Mouse (Mus musculus) MEL (cell line): ENCODE results near the gene Trpv4. TPM values are rescaled to one million over a fixed set of nuclear protein-coding genes. Genes with fewer than 3 reads are reported as not detected.
A peak's percentile ranks its signal among the peaks of the same experiment; 100 is the strongest.

Source experiments
- DNase-seq: peaks from one replicate; pipeline ENCODE4 v3.0.0; 2011; ENCODE audit warnings: low read depth, low spot score
- H3K27ac ChIP-seq: 2 replicates; pipeline ENCODE4 v1.5.1; 2012; ENCODE audit warnings: low read depth, mild to moderate bottlenecking, control low read depth, low read length, moderate library complexity; ENCODE audit not compliant: control insufficient read depth
- H3K27me3 ChIP-seq, 2 experiments: fragments of 150-350 bp in 1 of 2; sonication (generic) in 1 of 2; 2 replicates each; pipeline ENCODE4 v1.6.1; 2012; ENCODE audit warnings: low read length in 2 of 2, mild to moderate bottlenecking in 2 of 2, improper control_type of control experiment in 1 of 2, moderate library complexity in 1 of 2; ENCODE audit not compliant: insufficient read depth in 2 of 2, control insufficient read depth in 1 of 2
- H3K36me3 ChIP-seq, 2 experiments: 2 replicates each; pipeline ENCODE4 v1.6.1; 2012 to 2014; ENCODE audit warnings: low read length in 2 of 2, improper control_type of control experiment in 1 of 2, inconsistent platforms in 1 of 2, mild to moderate bottlenecking in 1 of 2; ENCODE audit not compliant: insufficient read depth in 2 of 2, control insufficient read depth in 1 of 2
- H3K4me1 ChIP-seq, 2 experiments: fragments of 150-350 bp in 1 of 2; sonication (generic) in 1 of 2; 2 replicates each; pipeline ENCODE4 v1.6.1; 2012; ENCODE audit warnings: low read length in 2 of 2, improper control_type of control experiment in 1 of 2, mild to moderate bottlenecking in 1 of 2; ENCODE audit not compliant: insufficient read depth in 2 of 2, control insufficient read depth in 1 of 2
- H3K4me3 ChIP-seq, 2 experiments: fragments of 150-350 bp in 1 of 2; sonication (generic) in 1 of 2; 2 replicates each; pipeline ENCODE4 v1.5.1; 2012; ENCODE audit warnings: low read depth in 2 of 2, low read length in 2 of 2, mild to moderate bottlenecking in 2 of 2, moderate library complexity in 2 of 2, control low read depth in 1 of 2, improper control_type of control experiment in 1 of 2; ENCODE audit not compliant: control insufficient read depth in 1 of 2, insufficient read depth in 1 of 2
- H3K79me2 ChIP-seq: 2 replicates; pipeline ENCODE4 v1.6.1; 2012; ENCODE audit warnings: mild to moderate bottlenecking, low read length, moderate library complexity; ENCODE audit not compliant: control insufficient read depth, poor library complexity, insufficient read depth
- H3K9ac ChIP-seq: 2 replicates; pipeline ENCODE4 v1.6.1; 2012; ENCODE audit warnings: low read depth, mild to moderate bottlenecking, control low read depth, low read length, moderate library complexity; ENCODE audit not compliant: control insufficient read depth, poor library complexity, severe bottlenecking
- H3K9me3 ChIP-seq: fragments of 150-350 bp; sonication (generic); replicated peaks from 2 replicates; pipeline ENCODE4 v1.6.1; 2012; ENCODE audit warnings: mild to moderate bottlenecking, low read length, improper control_type of control experiment, moderate library complexity; ENCODE audit not compliant: insufficient read depth
- BHLHE40 ChIP-seq: IDR thresholded peaks from 2 replicates; pipeline ENCODE4 v1.6.1; 2012; ENCODE audit warnings: low read depth, mild to moderate bottlenecking, inconsistent platforms, low read length, improper control_type of control experiment, borderline replicate concordance
- CHD1 ChIP-seq: IDR thresholded peaks from 2 replicates; pipeline ENCODE4 v1.6.1; 2012; ENCODE audit warnings: low read depth, mild to moderate bottlenecking, inconsistent platforms, low read length, improper control_type of control experiment
- ELF1 ChIP-seq: IDR thresholded peaks from 2 replicates; pipeline ENCODE4 v1.6.1; 2014; ENCODE audit warnings: low read depth, mild to moderate bottlenecking, inconsistent platforms, low read length, improper control_type of control experiment, moderate library complexity
- EP300 ChIP-seq, 2 experiments: IDR thresholded peaks; 2 replicates each; pipeline ENCODE4 v1.6.1; 2011; ENCODE audit warnings: improper control_type of control experiment in 2 of 2, low read length in 2 of 2, low read depth in 1 of 2, mild to moderate bottlenecking in 1 of 2
- ETS1 ChIP-seq: IDR thresholded peaks from 2 replicates; pipeline ENCODE4 v1.6.1; 2012; ENCODE audit warnings: low read depth, mild to moderate bottlenecking, inconsistent platforms, low read length, improper control_type of control experiment, moderate library complexity
- KAT2A ChIP-seq: conservative IDR thresholded peaks from 2 replicates; pipeline ENCODE4 v1.6.1; 2012; ENCODE audit warnings: low read depth, low read length, improper control_type of control experiment, inconsistent platforms
- MAX ChIP-seq: IDR thresholded peaks from 2 replicates; pipeline ENCODE4 v1.6.1; 2011; ENCODE audit warnings: low read length, improper control_type of control experiment
- MXI1 ChIP-seq: IDR thresholded peaks from 2 replicates; pipeline ENCODE4 v1.6.1; 2011; ENCODE audit warnings: mild to moderate bottlenecking, low read depth, low read length, improper control_type of control experiment
- MYB ChIP-seq: IDR thresholded peaks from 2 replicates; pipeline ENCODE4 v1.6.1; 2011; ENCODE audit warnings: mild to moderate bottlenecking, low read depth, low read length, improper control_type of control experiment
- POLR2AphosphoS5 ChIP-seq: IDR thresholded peaks from 2 replicates; pipeline ENCODE4 v1.6.1; 2012; ENCODE audit warnings: low read depth, borderline replicate concordance, mild to moderate bottlenecking, inconsistent platforms, low read length, moderate library complexity, mixed read lengths
- RAD21 ChIP-seq: IDR thresholded peaks from 2 replicates; pipeline ENCODE4 v1.6.1; 2011; ENCODE audit warnings: mild to moderate bottlenecking, low read depth, low read length, improper control_type of control experiment
- RCOR1 ChIP-seq: IDR thresholded peaks from 2 replicates; pipeline ENCODE4 v1.6.1; 2012; ENCODE audit warnings: low read depth, mild to moderate bottlenecking, inconsistent platforms, low read length, improper control_type of control experiment
- SMC3 ChIP-seq: IDR thresholded peaks from 2 replicates; pipeline ENCODE4 v1.6.1; 2011; ENCODE audit warnings: low read depth, low read length, improper control_type of control experiment
- TAL1 ChIP-seq: IDR thresholded peaks from 2 replicates; pipeline ENCODE4 v1.6.1; 2012; ENCODE audit warnings: mild to moderate bottlenecking, inconsistent platforms, low read length, moderate library complexity, mixed read lengths
- TBP ChIP-seq: IDR thresholded peaks from 2 replicates; pipeline ENCODE4 v1.8.0; 2011; ENCODE audit warnings: low read depth, low read length, improper control_type of control experiment
- ZNF384 ChIP-seq: IDR thresholded peaks from 2 replicates; pipeline ENCODE4 v1.6.1; 2012; ENCODE audit warnings: low read depth, mild to moderate bottlenecking, inconsistent platforms, low read length, improper control_type of control experiment
- polyA plus RNA-seq, 2 experiments: library from polyadenylated mRNA; stranded (reverse) in 1 of 2; unstranded in 1 of 2; fragments of >175 nt in 1 of 2; fragments of >200 nt in 1 of 2; gene quantifications; 2 replicates each; pipeline versions ENCODE4 v1.2.1 to v1.2.4; 2012; ENCODE audit warnings: low replicate concordance in 2 of 2, low read depth in 1 of 2; ENCODE audit not compliant: insufficient read length in 2 of 2, insufficient read depth in 1 of 2, missing spikeins in 1 of 2
- total RNA-seq: library from RNA; depleted of rRNA; stranded (reverse); fragments of 300-350 nt; gene quantifications from 2 replicates; pipeline ENCODE4 v1.2.3, GENCODE M21; 2012

Gene Trpv4
- total and polyA plus RNA-seq, 3 experiments, result 0.29 TPM; not detected in 2

GRCm38 (mm10) chr5:114690633-114691567, 32.7 kb upstream of the Trpv4 start, which contains the start of gene Gltp (continued):
- no peak for TF ChIP-seq CHD1
- no peak for TF ChIP-seq ETS1
- no peak for TF ChIP-seq TAL1
- TF ChIP-seq TBP, result no peak
- TF ChIP-seq ELF1, result peak; percentile 79

DNA sequence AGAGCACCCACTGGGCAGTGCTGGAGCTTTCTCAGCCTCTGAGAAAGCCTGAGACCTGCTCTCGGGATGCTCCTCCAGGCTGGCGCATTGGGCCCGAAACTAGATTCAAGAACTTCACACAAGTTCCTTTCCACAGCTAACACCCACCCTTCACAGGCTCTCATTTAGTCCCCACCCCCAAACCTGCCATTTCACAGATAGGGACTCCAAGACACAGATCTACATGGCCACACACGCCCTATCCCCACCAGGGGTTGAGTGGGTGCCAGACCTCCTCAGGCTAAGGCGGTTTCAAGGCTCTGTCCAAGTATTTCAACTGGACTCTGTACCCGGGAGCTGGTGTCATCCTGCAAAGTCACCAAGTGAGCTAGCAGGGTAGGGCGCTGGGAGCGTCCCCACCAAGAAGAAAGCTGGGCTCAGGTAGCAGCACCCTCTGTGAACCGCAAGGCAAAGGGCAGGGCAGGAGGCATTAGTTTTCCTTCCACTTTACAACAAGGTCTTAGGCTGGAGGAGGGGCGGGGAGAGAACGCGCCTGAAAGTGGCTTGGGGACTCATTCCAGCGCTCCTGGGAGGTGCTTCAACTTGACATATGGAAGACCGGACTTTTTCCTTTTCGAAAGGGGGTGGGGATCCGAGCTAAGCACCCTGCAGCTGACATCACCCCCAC, 31.6 kb upstream of the Trpv4 start:
- Histone ChIP-seq H3K4me3 (peak overlapping the region; percentile 93 to 94), H3K79me2 (peaks cover 6% of the 10 kb centered on the region), H3K27ac (0 out of 2 replicates have a peak overlapping the region, but pooled peaks have one; percentile 31), H3K9me3 (no peaks in the 10 kb centered on the region), H3K4me1 (peaks cover 0 to 18% of the 10 kb centered on the region in 2 experiments; a peak in 2 of 4 replicates), H3K9ac (peak overlapping the region; percentile 92), H3K36me3 (peaks cover 0 to 6% of the 10 kb centered on the region in 2 experiments; a peak in 1 of 4 replicates), H3K27me3 (peaks cover 0 to 2% of the 10 kb centered on the region in 2 experiments; a peak in 1 of 4 replicates)
- DNase-seq, result peak; percentile 70
- TF ChIP-seq POLR2AphosphoS5 (no peak), RAD21 (no peak), MXI1 (0 out of 2 replicates have a peak, but pooled peaks have one; percentile 7)

- H3K4me3 ChIP-seq, result no peak overlapping the region
- TF ChIP-seq MYB, result no peak
- no peak for TF ChIP-seq MAX
- TF ChIP-seq KAT2A, result no peak
- no peak for TF ChIP-seq SMC3
- TF ChIP-seq ZNF384, result no peak
- TF ChIP-seq EP300 (IDR thresholded peaks at IDR 0.05; ENCODE audit: low read depth in 1 of 2, low read length in 2 of 2), result no peak
- TF ChIP-seq BHLHE40, result no peak
- no peak for TF ChIP-seq CHD1
- no peak for TF ChIP-seq RCOR1
- TF ChIP-seq, all 39 proteins: peak for 0
- Histone ChIP-seq H3K27ac (no peak overlapping the region), H3K4me1 (peaks cover 0 to 18% of the 10 kb centered on the region in 2 experiments; a peak in 2 of 4 replicates), H3K9me3 (no peaks in the 10 kb centered on the region), H3K36me3 (peaks cover 0 to 6% of the 10 kb centered on the region in 2 experiments; a peak in 1 of 4 replicates), H3K27me3 (peaks cover 0 to 2% of the 10 kb centered on the region in 2 experiments; a peak in 1 of 4 replicates), H3K79me2 (peaks cover 6% of the 10 kb centered on the region), H3K9ac (no peak overlapping the region)
- no peak for DNase-seq
Measured at GRCm38 (mm10) chr5:114688703-114689102, 30.5 kb upstream of the Trpv4 start.
